Mouse (Mus musculus) layer of hippocampus, adult 9-10 months (tissue): ENCODE results near the gene Ccdc170.
"Not testable (repeated sequence)": the region's sequence is repeated elsewhere in the genome, so short reads cannot be mapped to it uniquely, and the experiment has no call there.

Source experiments
- DNase-seq: peaks from one replicate; pipeline ENCODE4 v3.0.0; 2022; ENCODE audit warnings: low spot score

The Ccdc170 gene

DNA sequence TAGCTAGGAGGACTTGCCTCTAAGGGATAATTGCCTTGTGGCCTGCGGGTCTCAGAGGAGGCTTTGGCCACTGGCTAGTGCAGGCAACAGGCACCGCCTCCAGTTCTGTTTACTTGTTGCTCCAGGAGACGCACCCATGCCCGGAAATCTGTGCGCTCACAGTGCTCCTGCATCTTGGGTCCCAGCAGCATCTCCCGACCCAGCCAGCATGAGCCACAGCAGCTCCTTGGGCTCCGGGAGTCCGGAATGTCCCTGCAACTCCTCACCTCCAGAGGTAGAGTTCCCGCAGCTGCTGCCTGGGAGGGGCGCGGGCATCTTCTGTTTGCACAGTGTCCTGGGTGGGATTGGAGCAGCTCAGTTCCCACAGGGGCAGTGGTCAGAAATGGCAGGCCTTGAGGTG, at the start of gene Ccdc170:
Gene Ccdc170, plus strand, starts transcription at position 148 of the 400 bp plus-strand sequence.
- no peak for DNase-seq

DNA sequence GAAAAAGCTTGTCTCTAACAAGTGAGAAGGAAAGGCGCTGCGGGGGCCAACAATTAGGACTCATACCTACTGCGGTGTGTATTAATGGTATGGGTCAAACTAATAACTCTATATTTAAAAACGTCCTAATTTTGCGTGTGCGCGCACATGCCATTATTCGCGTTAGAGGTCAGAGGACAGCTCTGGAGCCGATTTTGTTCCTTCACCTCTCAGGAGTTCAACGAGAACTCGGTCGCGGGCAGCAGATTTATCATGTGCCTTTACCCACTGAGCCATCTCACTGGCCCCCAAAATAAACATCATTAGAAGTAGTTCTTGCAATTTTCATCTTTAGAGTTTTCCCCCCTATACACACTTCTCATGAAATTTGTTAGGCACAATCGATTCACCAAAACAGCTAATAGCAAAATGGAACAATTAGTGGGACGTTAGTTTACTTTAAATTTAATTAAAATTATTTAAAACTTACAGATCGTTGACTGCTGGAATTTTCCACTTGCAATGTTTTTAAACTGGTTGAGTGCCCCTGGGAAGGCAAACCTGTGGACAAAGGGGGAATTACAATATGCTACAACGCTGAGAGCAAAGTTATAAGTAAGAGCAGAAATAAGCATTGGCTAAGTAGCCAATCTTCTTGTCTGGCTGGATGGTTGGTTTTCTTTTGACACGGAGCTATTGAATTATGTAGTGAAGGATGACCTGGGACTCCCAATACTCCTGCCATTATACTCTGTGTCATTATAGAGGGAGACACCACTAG, 49.1 kb upstream of the Ccdc170 start:
- DNase-seq, result no peak

DNA sequence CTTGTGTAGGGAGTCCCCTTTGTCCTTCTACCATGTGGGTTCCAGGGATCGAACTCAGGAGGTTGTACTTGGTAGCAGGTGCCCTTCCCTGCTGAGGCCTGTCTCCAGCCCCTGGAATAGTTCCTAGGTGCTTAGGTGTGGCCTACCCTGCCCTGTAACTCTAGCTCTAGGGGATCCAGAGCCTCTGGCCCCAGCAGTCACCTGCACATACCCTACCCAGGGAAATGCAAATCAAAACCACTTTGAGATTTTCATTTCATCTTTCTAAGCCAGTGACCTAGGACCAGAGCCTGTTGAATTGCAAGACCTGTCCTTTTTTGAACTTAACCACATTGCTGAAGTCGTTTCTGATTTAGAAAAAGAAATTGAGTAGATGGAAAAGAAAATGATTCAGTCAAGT, 48.4 kb upstream of the Ccdc170 start:
- DNase-seq, result not testable (repeated sequence)

DNA sequence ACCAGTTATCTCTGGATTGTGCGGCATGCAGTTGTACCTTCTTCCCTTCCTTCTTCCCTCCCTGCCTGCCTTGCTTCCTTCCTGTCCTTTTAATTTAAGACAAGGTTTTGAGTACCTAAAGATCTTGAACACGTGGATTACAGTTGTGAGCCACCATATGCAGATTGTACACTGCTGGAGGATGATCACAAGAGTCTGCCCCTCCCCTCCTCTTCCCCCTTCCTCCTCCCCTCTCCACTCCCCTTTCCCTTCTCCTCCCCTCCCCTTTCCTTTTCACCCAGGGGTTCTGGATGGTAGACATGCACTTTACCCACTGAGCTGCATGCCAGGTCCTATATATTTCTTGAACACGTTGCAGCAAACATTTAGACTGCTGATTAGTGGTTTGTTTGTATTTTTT, 46.9 kb upstream of the Ccdc170 start:
- no peak for DNase-seq

DNA sequence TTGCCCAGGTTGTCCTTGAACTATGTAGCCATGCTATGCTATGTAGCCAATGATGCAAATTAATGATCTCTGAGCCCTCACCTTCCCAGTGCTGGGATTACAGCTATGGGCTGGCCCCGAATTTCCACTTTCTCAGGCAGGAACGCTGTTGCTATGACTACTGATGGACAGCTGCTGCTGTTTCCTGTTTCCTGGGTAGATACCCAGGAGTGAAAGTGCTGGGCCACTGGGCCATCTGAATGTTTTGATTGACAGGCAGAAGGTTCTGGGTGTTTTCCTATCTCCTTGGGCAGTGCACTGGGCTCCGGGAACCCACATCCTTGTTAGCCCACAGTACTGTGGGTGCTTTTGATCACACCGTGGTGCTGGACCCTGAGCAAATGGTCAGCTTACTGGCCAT, 25.9 kb upstream of the Ccdc170 start:
- DNase-seq, result no peak

DNA sequence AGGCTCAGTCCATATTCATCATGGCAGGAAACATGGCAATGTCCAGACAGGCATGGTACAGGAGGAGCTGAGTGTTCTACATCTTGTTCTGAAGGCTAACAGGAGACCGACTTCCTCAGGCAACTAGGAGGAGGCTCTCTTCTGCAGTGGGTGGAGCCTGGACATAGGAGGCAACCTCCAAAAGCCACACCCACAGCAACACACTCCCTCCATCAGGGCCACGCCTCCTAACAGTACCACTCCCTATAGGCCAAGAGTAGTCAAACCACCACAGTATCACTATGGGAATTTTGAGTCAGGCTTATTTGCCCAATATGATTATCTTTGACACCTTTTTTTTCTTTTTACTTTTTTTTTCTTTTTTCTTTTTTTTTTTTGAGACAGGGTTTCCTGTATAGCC, 22.1 kb upstream of the Ccdc170 start:
- DNase-seq, result no peak

DNA sequence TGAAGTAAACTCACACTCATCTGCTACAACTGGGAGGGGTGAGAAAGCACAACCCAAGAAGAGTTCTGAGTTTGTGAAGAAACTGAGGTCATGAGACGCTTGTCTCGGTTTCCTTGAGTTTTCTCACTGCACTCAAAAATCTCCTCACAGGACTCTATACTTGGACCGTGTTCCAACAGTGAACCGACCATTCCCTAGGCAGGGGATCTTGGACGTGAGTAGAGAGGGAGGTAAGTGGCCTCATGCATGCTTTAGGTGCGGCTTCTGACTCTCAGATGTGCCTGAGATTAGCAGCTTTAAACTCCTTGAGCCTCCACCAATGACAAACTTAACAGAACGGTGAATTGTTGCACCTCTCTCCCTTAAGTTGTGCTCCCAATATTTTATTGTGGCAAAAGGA, 16.5 kb upstream of the Ccdc170 start:
- no peak for DNase-seq

DNA sequence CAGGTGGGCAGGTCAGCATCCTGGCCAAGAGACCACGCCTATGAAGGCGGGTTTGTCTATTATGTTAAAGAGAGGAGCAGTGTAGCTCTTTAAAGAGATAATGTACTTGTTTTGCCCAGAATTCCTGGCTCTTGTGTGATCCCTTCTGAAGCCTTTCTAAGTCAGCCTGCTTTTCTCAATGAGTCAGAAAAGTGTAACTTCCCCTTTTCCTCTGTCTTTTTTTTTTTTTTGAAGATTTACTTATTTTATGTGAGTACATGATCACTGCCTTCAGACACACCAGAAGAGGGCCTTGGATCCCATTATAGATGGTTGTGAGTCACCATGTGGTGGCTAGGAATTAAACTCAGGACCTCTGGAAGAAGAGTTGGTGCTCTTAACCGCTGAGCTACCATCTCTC, 12.9 kb upstream of the Ccdc170 start:
- DNase-seq, result no peak

DNA sequence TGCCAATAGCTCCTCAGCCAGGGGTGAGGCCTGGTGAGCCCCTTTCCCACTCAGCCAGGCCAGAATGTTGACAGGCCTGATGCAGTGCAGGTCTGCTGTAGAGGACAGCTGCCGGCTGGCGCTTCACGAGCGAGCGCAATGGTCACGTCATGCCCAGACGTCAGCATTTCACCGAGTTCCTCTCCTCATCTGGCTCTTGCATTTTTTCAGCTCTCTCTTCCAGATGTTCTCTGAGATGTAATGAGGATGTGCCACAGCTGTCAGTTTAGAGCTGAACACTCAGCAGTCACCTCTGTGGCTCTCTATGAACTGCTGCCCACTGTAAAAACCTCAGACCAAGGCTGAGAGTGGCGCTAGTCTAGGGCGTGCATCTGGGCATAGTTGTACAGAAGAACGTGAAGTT, 8.7 kb upstream of the Ccdc170 start:
- DNase-seq, result no peak

DNA sequence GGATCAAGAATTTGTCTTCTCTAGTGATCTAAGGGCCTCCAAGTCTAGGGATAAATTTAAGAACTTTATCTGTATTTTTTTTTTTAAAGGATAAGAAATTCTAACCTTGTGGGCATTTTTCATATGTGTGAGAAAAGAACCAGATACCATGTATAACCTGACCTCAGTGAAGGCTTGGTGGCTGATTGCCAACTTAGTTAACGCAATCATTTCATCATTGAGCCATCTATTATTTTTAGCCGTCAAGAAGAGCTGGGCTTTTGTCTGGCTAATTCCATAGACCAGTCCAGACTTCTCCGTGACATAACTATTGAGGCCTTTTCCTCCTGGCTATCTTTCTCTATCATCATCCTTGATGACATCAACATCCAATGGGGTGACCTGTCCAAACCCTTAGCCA, 6.9 kb upstream of the Ccdc170 start:
- DNase-seq, result no peak

DNA sequence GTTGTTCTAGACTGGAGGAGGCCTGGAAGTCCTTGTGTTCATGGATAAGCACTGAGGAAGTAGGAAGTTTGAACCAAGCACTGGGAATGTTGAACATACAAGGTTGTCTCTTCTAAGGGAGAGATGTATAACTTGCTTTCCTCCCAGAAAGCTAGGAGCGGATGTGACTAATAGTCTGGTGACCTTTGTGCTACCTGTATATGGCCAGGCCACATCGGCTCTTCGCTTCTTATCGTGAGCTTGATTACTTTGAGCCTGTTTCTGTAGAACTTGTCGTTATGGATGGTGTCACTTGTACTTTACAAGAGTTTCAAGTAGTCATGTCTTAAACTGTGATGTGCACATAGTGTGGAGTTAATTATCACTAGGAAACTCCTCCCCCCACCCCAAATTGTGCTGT, 5.7 kb upstream of the Ccdc170 start:
- DNase-seq, result no peak

DNA sequence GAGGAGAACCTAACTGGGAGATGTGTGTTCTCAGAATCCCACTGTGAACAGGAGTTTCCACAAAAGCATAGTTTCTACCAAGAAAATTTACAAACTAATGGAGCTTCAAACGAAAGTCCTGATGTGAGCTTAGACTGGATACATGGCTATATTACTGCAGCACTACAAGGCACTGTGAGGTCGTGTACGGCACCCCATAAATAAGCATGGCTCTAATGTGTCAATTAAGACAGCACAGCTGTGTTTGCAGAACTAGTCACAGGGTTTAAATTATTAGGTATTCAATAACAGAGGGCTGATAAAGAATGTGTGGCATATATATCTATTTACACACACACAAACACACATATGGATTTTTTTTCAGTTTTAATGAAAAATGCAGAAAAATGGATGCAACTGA, 1.4 kb upstream of the Ccdc170 start:
- DNase-seq, result no peak

DNA sequence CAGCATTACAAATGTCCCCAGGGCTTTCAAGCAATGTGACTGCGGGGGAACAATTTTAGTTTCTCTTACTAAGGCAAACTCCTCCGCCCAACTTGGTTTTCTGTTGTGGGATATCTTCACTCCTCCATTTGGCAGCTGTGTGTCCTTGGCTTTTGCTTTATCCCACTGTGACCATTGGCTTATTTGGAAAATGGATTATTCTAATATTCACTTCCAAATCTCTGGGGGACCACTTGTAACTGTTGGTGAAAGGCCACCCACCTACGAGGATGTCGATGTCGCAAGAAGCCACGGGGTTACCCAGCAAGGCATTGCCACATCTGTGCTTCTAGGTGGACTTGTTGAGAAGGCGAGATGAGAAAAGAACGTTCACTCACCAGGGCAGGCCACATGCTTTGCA, 607 bp upstream of the Ccdc170 start:
- no peak for DNase-seq

DNA sequence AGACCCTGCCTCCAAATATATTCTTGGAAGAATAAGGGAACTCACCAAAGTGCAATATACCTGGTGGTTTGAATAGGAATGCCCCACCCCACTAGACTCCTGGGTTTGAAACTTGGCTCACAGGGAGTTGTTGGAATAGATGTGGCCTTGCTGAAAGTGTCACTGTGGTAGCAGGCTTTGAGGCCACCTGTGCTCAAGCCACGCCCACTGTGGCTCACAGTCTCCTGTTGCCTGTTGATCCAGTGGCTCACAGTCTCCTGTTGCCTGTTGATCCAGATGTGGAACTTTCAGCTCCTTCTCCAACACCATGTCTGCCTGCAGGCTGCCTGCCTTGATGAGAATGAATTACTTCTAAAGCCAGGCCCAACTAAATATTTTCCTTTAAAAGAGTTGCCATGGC, 1.5 kb downstream of the Ccdc170 start:
- DNase-seq, result no peak

DNA sequence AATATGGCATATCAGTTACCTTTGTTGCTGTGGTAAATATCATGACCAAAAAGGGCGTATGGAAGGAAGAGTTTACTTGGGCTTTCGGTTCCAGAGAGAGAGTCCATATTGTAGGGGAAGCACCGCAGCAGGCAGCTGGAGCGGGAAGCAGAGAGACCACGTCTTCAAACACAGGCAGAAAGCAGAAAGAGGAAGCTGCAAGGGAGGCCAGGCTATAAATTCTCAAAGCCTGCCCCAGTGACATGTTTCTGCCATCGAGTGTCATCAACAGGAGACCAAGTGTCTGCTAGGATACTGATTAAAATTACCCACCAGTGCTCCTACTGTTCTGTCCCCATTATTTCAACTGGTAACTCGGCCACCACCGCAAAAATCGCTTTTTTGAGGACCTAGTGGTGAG, 2.7 kb downstream of the Ccdc170 start:
- no peak for DNase-seq

DNA sequence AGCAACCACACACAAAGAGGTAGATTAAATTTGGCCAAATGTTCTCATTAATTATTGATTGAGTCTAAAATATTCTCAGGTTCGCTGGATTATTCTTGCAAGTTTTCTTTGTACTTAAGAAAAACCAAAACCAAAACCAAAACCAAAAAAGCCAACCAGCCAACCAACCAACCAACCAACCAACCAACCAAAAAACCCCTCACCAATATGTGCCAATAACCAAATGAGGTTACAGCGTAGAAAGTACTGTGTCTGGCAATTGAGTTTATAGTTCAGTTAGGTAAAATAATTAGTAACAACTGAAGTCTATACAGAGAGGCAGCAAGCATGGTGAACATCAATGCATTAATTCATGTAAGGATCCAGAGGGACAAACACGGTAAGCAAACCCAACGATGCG, 7.6 kb downstream of the Ccdc170 start:
- DNase-seq, result no peak

DNA sequence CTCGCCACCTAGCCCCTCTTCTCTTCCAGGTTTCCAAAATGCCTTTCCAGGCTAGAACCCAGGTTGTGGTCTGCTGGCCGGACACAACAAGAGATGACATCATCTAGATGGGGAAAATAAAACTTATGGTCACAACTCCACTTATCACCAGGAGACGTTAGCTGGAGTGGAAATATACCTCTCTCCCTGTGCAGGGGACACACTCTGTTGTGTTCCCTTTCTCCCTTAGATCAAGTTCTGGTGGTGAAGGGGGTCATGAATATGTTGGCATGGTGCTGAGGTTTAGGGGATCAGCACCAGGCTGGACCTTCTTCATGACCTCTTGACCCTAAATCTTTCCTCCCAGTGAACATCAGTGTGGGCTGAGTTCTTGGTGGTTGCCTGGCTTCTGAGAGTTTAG, 9.0 kb downstream of the Ccdc170 start:
- no peak for DNase-seq

DNA sequence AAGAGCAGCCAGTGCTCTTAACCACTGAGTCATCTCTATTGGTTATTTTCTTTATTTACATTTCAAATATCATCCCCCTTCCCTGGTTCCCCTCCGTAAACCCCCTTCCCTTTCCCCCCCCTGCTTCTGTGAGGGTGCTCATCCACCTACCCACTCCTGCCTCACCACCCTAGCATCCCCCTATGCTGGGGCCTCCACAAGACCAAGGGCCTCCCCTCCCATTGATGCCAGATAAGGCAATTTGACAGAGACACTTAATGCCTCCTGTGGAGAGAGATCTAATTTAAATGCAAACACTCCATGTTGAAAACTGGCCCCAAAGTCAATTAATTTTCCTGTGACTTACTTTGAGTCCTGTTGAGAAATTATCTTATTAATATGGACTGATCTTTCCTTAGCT, 9.7 kb downstream of the Ccdc170 start:
- no peak for DNase-seq

DNA sequence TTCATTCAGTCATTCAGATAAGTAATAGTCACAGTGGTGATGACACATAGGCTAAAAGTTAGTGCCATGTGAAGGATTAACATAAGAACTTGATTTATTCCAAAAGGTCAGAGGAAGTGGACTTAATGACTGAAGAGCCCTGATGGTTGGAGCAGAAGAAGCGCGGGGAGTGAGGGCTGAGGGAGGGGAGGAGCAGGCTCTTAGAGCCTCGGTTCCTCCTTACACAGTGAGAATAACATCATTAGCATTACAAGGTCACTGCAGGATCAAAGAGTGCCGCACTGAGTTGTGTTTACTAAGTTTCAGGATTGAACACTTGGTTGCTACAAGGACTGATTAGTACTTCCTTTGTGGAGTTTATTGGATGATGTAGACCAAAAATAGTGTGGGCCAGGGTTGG, 10.6 kb downstream of the Ccdc170 start:
- DNase-seq, result no peak

DNA sequence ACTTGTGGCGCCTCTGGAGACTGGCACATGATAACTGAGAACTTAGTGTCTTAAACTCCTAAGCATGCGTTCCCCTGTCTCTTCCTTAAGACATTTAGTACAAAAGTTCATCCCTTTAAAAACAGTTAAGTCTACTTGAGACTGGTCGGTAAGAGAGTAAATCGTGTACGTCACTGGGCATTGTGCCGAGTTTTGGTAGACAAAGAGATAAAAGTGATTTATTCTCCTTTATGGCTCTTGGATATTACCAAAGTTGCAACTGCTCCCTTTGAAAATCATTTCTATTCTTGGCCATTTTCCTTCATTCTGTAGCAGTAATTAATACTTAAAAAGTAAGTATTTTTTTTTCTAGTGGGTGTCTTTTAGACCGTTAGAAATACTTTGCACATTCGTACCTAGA, 20.9 kb downstream of the Ccdc170 start:
- no peak for DNase-seq

DNA sequence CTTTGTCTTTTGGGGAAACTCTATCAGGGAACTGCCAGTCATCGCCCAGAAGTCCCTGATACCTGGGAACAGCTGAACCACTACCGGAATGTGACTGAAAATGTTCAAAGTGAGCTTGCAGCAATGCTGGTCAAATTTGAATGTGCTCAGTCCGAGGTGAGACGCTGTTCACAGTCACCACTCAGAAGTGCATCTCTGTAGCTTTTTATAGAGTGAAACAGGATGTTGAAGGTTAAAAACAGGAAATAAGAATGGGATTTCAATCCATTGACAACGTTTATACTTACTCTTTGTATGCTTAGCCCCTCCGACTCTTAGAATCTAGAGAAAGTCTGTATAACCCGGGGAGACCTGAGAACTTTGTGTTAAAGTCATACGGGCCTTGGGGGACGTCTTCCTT, 30.4 kb downstream of the Ccdc170 start:
- DNase-seq, result no peak

DNA sequence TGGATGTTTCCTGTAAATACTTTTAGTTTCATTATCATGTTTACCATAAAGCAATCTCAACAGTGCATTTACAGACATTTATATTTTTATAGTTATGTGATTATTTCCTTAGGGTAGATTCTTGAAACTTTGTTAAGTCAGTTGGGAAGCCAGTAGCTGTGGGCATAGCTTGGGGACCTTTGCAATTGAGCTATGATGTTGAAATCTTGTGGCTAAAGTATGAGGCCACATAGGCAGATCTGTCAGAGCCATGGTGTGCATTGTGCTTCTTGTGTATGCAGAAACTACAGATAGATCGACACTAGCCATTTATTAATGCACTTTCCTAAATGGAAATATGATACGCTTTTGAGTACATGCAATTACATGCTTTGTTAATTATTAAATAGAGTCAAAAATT, 35.3 kb downstream of the Ccdc170 start:
- DNase-seq, result no peak

DNA sequence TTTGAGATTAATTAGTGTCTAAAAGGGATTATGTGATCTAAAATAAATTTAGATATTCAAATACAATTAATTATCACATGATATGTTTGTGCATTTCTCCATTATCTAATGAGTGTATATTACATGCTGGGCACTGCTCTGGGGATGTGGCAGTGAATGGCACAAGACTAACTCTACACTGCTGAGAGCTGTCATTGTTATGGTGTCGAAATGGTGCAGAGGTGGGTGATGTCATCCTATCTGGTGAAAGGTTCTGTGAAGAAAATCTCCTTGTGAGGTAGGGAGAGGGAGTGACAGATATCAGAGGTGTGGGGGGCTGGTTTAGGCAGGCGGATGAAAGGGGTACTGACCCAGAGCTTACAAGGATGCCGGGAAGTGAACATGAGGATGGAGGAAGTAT, 37.3 kb downstream of the Ccdc170 start:
- DNase-seq, result no peak

DNA sequence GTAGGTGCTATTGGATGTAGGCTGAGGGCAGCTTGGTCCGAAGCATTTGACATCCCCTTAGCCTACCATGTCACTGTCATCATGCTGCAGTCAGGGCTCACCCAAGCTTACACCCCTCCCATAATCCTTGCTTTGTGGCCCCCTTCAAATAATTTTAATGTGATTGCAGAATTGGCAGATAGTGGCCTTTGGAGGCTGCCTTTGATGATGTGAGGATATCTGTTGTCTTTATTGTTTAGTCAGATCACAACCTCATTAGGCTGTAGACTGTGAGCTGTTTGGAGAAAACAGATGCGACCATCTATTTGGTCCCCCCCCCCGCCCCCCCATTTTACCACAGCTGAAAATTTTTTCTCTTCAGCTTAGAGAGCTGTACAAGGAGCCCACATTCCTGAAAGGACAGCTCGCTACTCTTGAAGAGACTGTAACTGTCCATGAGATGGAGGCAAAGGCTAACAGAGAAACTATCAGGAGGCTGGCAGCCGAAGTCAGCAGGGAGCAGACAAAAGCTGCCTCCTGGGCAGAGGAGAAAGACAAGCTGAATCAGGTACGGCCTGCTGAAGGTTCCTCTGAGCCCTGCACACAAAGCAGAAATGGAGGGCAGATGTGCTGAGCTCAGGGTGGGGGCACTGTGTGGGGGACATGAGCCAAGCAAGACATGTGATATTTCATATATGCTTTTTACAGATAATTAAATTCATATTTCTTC, 38.2 kb downstream of the Ccdc170 start:
- no peak for DNase-seq
